Mouse (Mus musculus) limb, embryonic 15.5 days (tissue): Measurements from ENCODE around the gene Elf2. TPM values are rescaled to one million over a fixed set of nuclear protein-coding genes. Genes with fewer than 3 reads are reported as not detected.

Source experiments
- ATAC-seq: fragments of 200-750 bp; cut with Nextera tagmentation; 2 replicates; pipeline ENCODE4 v1.8.0; 2017; ENCODE audit warnings: low read depth, moderate TSS enrichment; ENCODE audit not compliant: insufficient number of reproducible peaks, low FRiP score, low TSS enrichment
- H3K27ac ChIP-seq: fragments of 300-500 bp; sonication (generic); 2 replicates; pipeline ENCODE4 v1.5.1; 2015; ENCODE audit warnings: moderate library complexity, mild to moderate bottlenecking, inconsistent platforms
- H3K27me3 ChIP-seq: fragments of 300-500 bp; sonication (generic); 2 replicates; pipeline ENCODE4 v1.6.1; 2015; ENCODE audit warnings: inconsistent platforms
- H3K36me3 ChIP-seq: fragments of 300-500 bp; sonication (generic); 2 replicates; pipeline ENCODE4 v1.6.1; 2015; ENCODE audit warnings: inconsistent platforms
- H3K4me1 ChIP-seq: fragments of 300-500 bp; sonication (generic); 2 replicates; pipeline ENCODE4 v1.6.1; 2015; ENCODE audit warnings: inconsistent platforms
- H3K4me2 ChIP-seq: fragments of 300-500 bp; sonication (generic); 2 replicates; pipeline ENCODE4 v1.6.1; 2015; ENCODE audit warnings: mild to moderate bottlenecking, inconsistent platforms
- H3K4me3 ChIP-seq: fragments of 300-500 bp; sonication (generic); 2 replicates; pipeline ENCODE4 v1.5.1; 2015; ENCODE audit warnings: mild to moderate bottlenecking, inconsistent platforms
- H3K9ac ChIP-seq: fragments of 300-500 bp; sonication (generic); 2 replicates; pipeline ENCODE4 v1.6.1; 2015; ENCODE audit warnings: inconsistent platforms
- H3K9me3 ChIP-seq: fragments of 300-500 bp; sonication (generic); 2 replicates; pipeline ENCODE4 v1.6.1; 2016; ENCODE audit warnings: inconsistent platforms
- WGBS: fragments of 180-500 bp; shearing (Covaris S2); methylation state at CpG from one replicate; pipeline ENCODE4 v1.1.7; 2015; 5-methylcytosine and 5-hydroxymethylcytosine counted together
- polyA plus RNA-seq: library from polyadenylated mRNA; unstranded; fragments of >200 nt; fragmentation: Nextera tagmentation; extraction: Ambion mirVana; gene quantifications from 2 replicates; pipeline ENCODE4 v1.2.1, GENCODE M21; 2015

The Elf2 gene
- polyA plus RNA-seq, 1 experiment from 2014 or later, result 74.3 TPM

DNA sequence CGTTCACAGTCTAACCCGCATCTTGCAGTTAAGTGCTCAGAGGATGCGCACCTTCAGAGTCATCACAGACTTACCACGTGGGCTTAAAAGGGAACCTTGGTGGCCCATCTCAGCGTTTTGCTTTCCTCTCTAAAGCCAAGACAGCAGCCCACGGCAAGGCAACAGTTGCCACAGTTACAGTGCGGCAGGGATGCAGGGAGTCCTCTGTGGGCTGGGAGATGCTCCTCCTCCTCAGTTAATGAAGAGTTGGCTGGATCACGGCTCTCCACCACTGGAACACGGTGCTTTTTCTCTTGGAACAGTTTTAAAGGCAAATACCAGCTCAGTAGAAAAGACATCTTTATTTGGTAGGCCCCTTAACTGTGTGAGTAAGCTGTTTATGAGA lies 111.7 kb downstream of the Elf2 start:
- no peaks in the 10 kb centered on the region for H3K27me3 ChIP-seq
- ATAC-seq, result no peak
- H3K4me3 ChIP-seq, result no peak overlapping the region
- H3K9ac ChIP-seq, result no peak overlapping the region
- 73% methylated on average over 9 of the region's 9 CpGs for WGBS
- no peaks in the 10 kb centered on the region for H3K36me3 ChIP-seq
- no peaks in the 10 kb centered on the region for H3K9me3 ChIP-seq
- H3K4me1 ChIP-seq, result peaks cover 27% of the 10 kb centered on the region
- no peak overlapping the region for H3K27ac ChIP-seq
- no peak overlapping the region for H3K4me2 ChIP-seq

DNA sequence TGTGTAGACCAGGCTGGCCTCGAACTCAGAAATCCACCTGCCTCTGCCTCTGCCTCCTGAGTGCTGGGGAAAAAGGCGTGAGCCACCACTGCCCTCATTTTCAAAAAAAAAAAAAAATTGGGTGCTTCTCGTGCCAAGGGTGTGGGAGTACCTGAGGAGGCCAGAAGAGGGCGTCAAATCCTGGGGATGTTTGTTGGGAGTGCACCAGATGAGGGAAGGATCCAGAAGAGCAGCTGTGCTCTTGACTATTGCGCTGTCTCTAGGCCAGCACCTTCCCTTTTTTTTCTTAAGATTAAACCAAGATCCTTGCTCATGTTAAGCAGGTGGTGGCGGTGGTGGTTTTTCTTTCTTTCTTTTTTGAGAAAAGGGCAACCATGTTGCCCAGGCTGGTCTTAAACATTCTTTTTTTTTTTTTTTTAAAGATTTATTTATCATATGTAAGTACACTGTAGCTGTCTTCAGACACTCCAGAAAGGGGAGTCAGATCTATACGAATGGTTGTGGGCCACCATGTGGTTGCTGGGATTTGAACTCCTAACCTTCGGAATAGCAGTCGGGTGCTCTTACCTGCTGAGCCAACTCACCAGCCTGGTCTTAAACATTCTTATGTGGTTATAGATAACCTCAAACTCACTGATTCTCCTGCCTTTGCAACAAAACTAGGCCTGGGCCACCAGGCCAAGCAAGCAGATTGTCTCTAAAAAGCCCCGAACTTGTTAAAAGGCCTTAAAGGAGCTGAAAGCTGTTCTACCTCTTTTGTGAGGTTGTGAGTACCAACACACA lies 112.2 kb downstream of the Elf2 start:
- 81% methylated on average over 10 of the region's 10 CpGs for whole genome bisulfite sequencing
- Histone ChIP-seq H3K27ac (no peak overlapping the region), H3K36me3 (no peaks in the 10 kb centered on the region)

DNA sequence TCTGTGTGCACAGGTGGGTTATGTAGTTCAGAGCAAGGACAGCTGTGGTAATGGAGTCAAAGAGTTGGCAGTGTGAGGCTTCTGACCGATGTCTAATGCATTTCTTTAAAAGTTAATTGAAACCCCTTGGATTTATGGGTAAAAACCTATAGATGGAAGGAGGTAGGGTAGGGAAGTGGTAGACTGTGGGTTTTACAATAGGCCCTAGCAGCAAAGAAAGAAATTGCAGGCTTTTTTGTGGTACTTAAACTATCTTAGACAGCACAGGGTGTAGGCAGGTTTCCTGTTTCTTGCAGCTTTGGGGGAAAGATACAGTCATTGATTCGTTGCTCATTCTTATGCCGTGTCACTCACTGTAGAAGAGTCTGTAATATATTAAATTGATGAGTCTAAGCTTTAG lies 113.9 kb downstream of the Elf2 start:
- Histone ChIP-seq H3K4me2 (no peak overlapping the region), H3K9ac (no peak overlapping the region), H3K27ac (no peak overlapping the region), H3K9me3 (no peaks in the 10 kb centered on the region), H3K4me3 (no peak overlapping the region), H3K36me3 (no peaks in the 10 kb centered on the region), H3K4me1 (peaks cover 22% of the 10 kb centered on the region), H3K27me3 (no peaks in the 10 kb centered on the region)
- 68% methylated on average over 3 of the region's 3 CpGs for WGBS
- no peak for ATAC-seq

More for the DNA sequence above, 112.2 kb downstream of the Elf2 start:
- Histone ChIP-seq H3K4me2 (no peak overlapping the region), H3K27me3 (no peaks in the 10 kb centered on the region), H3K9me3 (no peaks in the 10 kb centered on the region), H3K4me3 (no peak overlapping the region), H3K9ac (no peak overlapping the region), H3K4me1 (peaks cover 22% of the 10 kb centered on the region)
- ATAC-seq, result no peak

DNA sequence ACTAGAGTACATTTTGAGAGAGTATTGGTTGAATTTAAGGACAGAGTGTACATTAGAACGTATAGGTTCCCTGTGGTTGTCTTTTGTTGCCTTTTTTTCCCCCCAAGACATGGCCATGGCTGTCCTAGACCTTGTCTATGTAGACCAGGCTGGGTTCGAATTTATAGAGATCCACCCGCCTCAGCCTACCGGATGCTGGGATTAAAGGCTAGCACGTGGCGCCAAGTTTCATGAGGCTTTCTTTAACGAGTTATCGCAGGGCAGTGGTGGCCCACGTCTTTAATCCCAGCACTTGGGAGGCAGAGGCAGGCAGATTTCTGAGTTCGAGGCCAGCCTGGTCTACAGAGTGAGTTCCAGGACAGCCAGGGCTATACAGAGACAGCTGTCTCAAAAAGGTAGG lies 114.5 kb downstream of the Elf2 start:
- H3K9ac ChIP-seq, result no peak overlapping the region
- WGBS, result 93% methylated on average over 10 of the region's 10 CpGs
- H3K4me2 ChIP-seq, result no peak overlapping the region
- H3K4me3 ChIP-seq, result peak overlapping the region; percentile 87
- H3K4me1 ChIP-seq, result peaks cover 22% of the 10 kb centered on the region
- no peaks in the 10 kb centered on the region for H3K36me3 ChIP-seq
- no peaks in the 10 kb centered on the region for H3K9me3 ChIP-seq
- H3K27me3 ChIP-seq, result no peaks in the 10 kb centered on the region
- no peak for ATAC-seq
- H3K27ac ChIP-seq, result no peak overlapping the region

DNA sequence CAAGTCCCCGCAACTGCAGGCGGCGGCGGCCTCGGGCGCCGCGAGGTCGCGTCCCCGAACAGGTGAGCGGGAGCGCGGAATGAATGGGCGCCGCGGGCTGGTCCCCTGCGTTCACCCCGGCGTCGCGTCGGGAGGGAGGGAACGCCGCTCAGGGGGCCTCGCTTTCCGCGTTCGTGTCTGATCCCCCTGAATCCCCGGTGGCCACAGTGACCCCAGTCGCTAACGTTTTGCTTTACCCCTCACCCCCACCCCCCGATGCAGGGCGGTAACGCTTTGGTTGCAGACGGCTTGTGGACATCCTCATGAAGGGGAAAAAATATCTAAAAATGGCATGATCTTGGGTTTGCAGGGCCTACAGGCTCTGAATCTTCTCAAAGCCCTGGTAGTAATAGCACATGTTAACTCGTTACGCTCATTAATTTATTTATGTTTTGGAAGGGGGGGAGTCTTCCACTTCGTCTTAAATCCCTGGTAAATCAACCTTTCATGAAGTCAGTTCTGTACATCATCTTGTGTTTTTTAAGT lies 115.2 kb downstream of the Elf2 start:
- 1% methylated on average over 33 of the region's 39 CpGs for WGBS
- H3K4me1 ChIP-seq, result peaks cover 21% of the 10 kb centered on the region

DNA sequence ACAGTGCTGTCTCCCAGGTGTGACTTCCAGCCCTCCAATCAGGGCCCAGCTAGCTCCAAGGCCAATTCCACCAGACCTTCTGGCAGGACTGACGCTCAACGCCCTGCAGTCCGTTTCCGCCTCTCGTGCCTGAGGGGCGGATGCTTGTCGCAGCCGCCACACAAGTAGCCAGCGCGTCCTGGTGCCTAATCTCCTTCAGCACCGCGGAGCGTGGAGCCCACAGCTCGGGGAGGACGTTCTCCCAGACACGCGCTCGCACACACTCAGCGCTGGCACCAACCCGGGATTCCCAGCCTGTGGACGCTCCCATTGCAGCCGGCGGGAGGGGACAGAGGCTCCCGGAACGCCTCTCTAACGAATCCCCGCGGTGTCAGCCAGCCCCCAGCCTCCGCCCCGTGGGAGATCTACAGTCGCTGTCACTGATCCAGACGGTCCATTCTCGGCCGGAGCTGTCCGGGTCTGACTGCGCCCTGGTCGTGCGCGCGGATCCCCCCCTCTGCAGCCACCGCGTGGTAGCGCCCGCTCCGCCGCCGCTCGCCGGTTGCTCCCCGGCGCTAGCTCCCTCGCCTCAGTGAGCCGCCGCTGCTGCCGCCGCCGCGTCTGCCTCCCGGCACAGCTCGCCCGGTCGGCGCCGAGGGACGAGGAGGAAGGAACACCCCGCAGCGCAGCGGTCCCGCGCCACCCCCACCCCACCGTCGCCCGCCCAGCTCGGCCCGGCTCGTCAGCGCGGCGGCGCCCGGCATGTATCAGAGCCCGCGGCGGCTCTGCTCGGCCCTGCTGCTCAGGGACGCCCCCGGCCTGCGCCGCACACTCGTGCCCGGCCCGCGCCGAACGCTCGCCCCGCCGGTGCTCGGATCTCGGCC lies 115.9 kb downstream of the Elf2 start, which contains the start of gene Noct:
Gene Noct (plus strand): TSS at position 85 of the 863 bp plus-strand sequence.
- Histone ChIP-seq H3K4me3 (peak within 1 kb of the TSS; percentile 87), H3K36me3 (no peaks in the 10 kb centered on the region), H3K4me2 (peak within 1 kb of the TSS; percentile 84), H3K27me3 (no peaks in the 10 kb centered on the region), H3K27ac (peak within 1 kb of the TSS; percentile 97), H3K4me1 (peaks cover 20% of the 10 kb centered on the region), H3K9me3 (no peaks in the 10 kb centered on the region), H3K9ac (peak within 1 kb of the TSS; percentile 79)
- WGBS, result under 1% methylated on average over 98 of the region's 100 CpGs
- peak; percentile 84 for ATAC-seq

More for the DNA sequence above, 115.2 kb downstream of the Elf2 start:
- Histone ChIP-seq H3K9ac (peak overlapping the region; percentile 79), H3K9me3 (no peaks in the 10 kb centered on the region), H3K4me3 (peak overlapping the region; percentile 87), H3K4me2 (peak overlapping the region; percentile 84), H3K27ac (peak overlapping the region; percentile 97), H3K27me3 (no peaks in the 10 kb centered on the region), H3K36me3 (no peaks in the 10 kb centered on the region)
- ATAC-seq, result peak; percentile 9; the same call in 1 of the 2 replicates

DNA sequence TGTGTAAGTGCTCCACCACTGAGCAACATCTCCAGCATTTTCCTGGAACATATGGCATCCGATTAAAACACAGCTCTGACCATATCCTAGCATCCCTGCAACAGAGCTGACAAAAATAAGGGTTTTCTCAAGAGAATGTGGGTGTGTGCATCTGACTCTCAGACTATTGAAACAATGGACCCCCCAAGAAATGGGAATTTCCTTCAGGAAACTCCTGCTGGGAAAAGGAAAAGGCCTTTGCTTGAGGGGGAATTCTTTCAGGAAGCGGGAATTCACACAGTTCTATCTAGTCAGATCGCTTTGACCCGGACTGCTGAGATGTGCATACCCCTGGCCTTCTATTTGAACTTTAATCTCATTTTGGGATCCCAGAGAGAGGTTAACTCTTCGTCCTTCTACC lies 116.9 kb downstream of the Elf2 start:
- no peak for ATAC-seq
- WGBS, result 18% methylated on average over 5 of the region's 5 CpGs
- H3K9me3 ChIP-seq, result no peaks in the 10 kb centered on the region

DNA sequence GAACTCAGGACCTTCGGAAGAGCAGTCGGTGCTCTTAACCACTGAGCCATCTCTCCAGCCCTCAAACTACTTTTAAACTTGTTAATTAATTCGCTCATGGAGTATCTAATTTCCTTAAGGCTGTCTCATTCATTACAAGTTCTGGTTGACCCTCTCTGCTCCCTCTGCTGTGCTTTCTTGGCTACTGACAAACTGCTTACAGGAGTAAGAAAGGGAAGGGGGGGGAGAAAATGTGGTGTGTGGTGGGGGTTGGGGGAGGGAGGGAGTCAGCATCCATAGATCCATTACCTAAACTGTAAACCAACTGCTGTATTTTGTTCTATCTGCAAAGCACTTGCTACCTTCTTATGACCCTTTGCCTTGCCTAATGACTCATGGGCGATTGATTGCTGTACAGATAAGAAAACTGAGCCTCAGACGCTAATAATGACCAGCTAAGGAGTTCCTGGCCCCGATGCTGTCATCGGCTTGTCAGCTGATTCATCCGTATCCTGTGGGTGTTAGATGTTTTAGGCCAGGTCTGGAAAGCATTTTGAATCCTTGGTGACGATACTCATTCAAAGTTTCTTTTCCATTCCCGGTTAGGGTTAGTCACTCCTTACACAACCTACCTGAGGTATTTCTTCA lies 117.5 kb downstream of the Elf2 start:
- no peaks in the 10 kb centered on the region for H3K27me3 ChIP-seq
- H3K4me3 ChIP-seq, result no peak overlapping the region
- WGBS, result 56% methylated on average over 10 of the region's 10 CpGs
- H3K4me2 ChIP-seq, result no peak overlapping the region
- no peak for ATAC-seq
- no peaks in the 10 kb centered on the region for H3K36me3 ChIP-seq
- H3K27ac ChIP-seq, result no peak overlapping the region
- H3K4me1 ChIP-seq, result peaks cover 15% of the 10 kb centered on the region
- no peaks in the 10 kb centered on the region for H3K9me3 ChIP-seq
- H3K9ac ChIP-seq, result no peak overlapping the region

More for the DNA sequence above, 116.9 kb downstream of the Elf2 start:
- peak overlapping the region; percentile 84; the same call in 1 of the 2 replicates for H3K4me2 ChIP-seq
- 0 out of 2 replicates have a peak overlapping the region, but pooled peaks have one; percentile 97 for H3K27ac ChIP-seq
- H3K36me3 ChIP-seq, result no peaks in the 10 kb centered on the region
- H3K4me3 ChIP-seq, result peak overlapping the region; percentile 87; the same call in 1 of the 2 replicates
- H3K27me3 ChIP-seq, result no peaks in the 10 kb centered on the region
- no peak overlapping the region for H3K9ac ChIP-seq
- peaks cover 15% of the 10 kb centered on the region for H3K4me1 ChIP-seq

DNA sequence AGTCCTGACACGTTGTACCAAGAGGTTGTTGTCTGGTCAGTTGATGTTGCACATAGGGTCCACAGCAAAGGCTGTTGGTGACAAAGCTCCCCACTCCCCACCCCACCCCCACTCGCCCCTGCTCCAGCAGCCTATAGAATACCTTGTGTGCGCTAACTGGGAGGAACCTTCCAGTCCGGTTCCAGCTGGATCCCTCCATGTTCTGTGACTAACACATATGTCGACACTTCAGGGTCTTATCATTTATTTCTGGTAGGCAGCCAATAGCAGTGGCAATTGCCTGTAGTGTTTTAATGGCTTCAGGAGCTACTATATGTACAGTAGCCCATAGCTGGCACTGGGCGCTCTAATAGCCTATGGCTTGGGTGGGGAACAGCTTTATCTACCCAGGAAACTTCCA lies 118.2 kb downstream of the Elf2 start:
- Histone ChIP-seq H3K27ac (no peak overlapping the region), H3K4me2 (no peak overlapping the region), H3K9me3 (no peaks in the 10 kb centered on the region), H3K27me3 (no peaks in the 10 kb centered on the region), H3K4me3 (no peak overlapping the region), H3K36me3 (no peaks in the 10 kb centered on the region), H3K9ac (no peak overlapping the region), H3K4me1 (peaks cover 15% of the 10 kb centered on the region)
- ATAC-seq, result no peak
- WGBS, result 89% methylated on average over 6 of the region's 6 CpGs

DNA sequence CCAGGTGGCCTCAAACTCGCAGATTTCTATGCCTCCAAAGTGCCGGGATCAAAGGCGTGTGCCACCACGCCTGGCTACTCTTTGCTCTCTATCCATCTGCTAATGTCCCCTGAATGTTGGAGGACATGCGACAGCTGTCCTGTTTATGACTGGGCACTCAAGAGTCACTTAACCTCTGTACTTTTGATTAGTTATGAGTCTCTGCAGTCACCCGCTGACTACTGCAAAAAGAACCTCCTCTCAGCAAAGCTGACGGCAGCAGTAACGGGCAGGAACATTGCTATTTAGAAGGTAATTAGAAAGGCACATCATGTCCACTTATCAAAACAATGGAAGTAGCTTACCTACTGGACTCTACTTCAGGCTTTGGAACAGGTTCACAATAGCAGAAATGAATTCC lies 118.6 kb downstream of the Elf2 start:
- Histone ChIP-seq H3K27me3 (no peaks in the 10 kb centered on the region), H3K4me3 (no peak overlapping the region), H3K36me3 (no peaks in the 10 kb centered on the region), H3K27ac (no peak overlapping the region), H3K4me2 (no peak overlapping the region), H3K4me1 (peaks cover 15% of the 10 kb centered on the region), H3K9ac (no peak overlapping the region), H3K9me3 (no peaks in the 10 kb centered on the region)
- 62% methylated on average over 8 of the region's 8 CpGs for WGBS
- no peak for ATAC-seq

DNA sequence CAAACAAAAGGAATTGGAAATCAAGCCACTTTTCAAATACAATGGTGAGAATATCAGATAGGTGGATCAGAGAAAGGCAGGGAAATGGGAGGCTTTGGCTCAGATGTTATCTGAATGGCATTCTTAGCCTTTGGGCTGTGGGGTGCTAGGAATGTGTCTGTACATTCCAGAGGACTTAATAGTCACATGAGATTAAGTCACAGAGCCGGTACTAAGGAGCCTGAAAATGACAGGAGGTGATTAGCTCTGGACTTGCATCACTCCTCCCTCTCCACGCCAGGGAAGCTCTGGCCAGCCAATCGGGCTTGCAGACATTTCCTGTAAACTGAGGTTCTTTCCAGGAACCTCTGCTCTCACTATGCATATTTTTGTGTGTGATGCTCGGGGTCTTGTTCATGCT lies 119.6 kb downstream of the Elf2 start:
- Histone ChIP-seq H3K9ac (no peak overlapping the region), H3K9me3 (no peaks in the 10 kb centered on the region), H3K36me3 (no peaks in the 10 kb centered on the region), H3K27me3 (no peaks in the 10 kb centered on the region), H3K4me3 (no peak overlapping the region), H3K27ac (no peak overlapping the region), H3K4me2 (no peak overlapping the region), H3K4me1 (peaks cover 7% of the 10 kb centered on the region)
- ATAC-seq, result no peak
- 39% methylated on average over 4 of the region's 4 CpGs for WGBS
